Mouse (Mus musculus) MEL (cell line): ENCODE measurements at regions not wholly inside any gene's neighbourhood (a gene's known extent, or its start where the extent isn't known, plus 50 kb on each side); places are given as distances from the start of the nearest gene placed in this dataset.

Source experiments
- DNase-seq: peaks from one replicate; pipeline ENCODE4 v3.0.0; 2011; ENCODE audit warnings: low read depth, low spot score
- H3K27ac ChIP-seq: 2 replicates; pipeline ENCODE4 v1.5.1; 2012; ENCODE audit warnings: low read depth, mild to moderate bottlenecking, control low read depth, low read length, moderate library complexity; ENCODE audit not compliant: control insufficient read depth
- H3K27me3 ChIP-seq, 2 experiments: fragments of 150-350 bp in 1 of 2; sonication (generic) in 1 of 2; 2 replicates each; pipeline ENCODE4 v1.6.1; 2012; ENCODE audit warnings: low read length in 2 of 2, mild to moderate bottlenecking in 2 of 2, improper control_type of control experiment in 1 of 2, moderate library complexity in 1 of 2; ENCODE audit not compliant: insufficient read depth in 2 of 2, control insufficient read depth in 1 of 2
- H3K36me3 ChIP-seq, 2 experiments: 2 replicates each; pipeline ENCODE4 v1.6.1; 2012 to 2014; ENCODE audit warnings: low read length in 2 of 2, improper control_type of control experiment in 1 of 2, inconsistent platforms in 1 of 2, mild to moderate bottlenecking in 1 of 2; ENCODE audit not compliant: insufficient read depth in 2 of 2, control insufficient read depth in 1 of 2
- H3K4me1 ChIP-seq, 2 experiments: fragments of 150-350 bp in 1 of 2; sonication (generic) in 1 of 2; 2 replicates each; pipeline ENCODE4 v1.6.1; 2012; ENCODE audit warnings: low read length in 2 of 2, improper control_type of control experiment in 1 of 2, mild to moderate bottlenecking in 1 of 2; ENCODE audit not compliant: insufficient read depth in 2 of 2, control insufficient read depth in 1 of 2
- H3K4me3 ChIP-seq, 2 experiments: fragments of 150-350 bp in 1 of 2; sonication (generic) in 1 of 2; 2 replicates each; pipeline ENCODE4 v1.5.1; 2012; ENCODE audit warnings: low read depth in 2 of 2, low read length in 2 of 2, mild to moderate bottlenecking in 2 of 2, moderate library complexity in 2 of 2, control low read depth in 1 of 2, improper control_type of control experiment in 1 of 2; ENCODE audit not compliant: control insufficient read depth in 1 of 2, insufficient read depth in 1 of 2
- H3K79me2 ChIP-seq: 2 replicates; pipeline ENCODE4 v1.6.1; 2012; ENCODE audit warnings: mild to moderate bottlenecking, low read length, moderate library complexity; ENCODE audit not compliant: control insufficient read depth, poor library complexity, insufficient read depth
- H3K9ac ChIP-seq: 2 replicates; pipeline ENCODE4 v1.6.1; 2012; ENCODE audit warnings: low read depth, mild to moderate bottlenecking, control low read depth, low read length, moderate library complexity; ENCODE audit not compliant: control insufficient read depth, poor library complexity, severe bottlenecking
- H3K9me3 ChIP-seq: fragments of 150-350 bp; sonication (generic); replicated peaks from 2 replicates; pipeline ENCODE4 v1.6.1; 2012; ENCODE audit warnings: mild to moderate bottlenecking, low read length, improper control_type of control experiment, moderate library complexity; ENCODE audit not compliant: insufficient read depth
- BHLHE40 ChIP-seq: IDR thresholded peaks from 2 replicates; pipeline ENCODE4 v1.6.1; 2012; ENCODE audit warnings: low read depth, mild to moderate bottlenecking, inconsistent platforms, low read length, improper control_type of control experiment, borderline replicate concordance
- CHD1 ChIP-seq: IDR thresholded peaks from 2 replicates; pipeline ENCODE4 v1.6.1; 2012; ENCODE audit warnings: low read depth, mild to moderate bottlenecking, inconsistent platforms, low read length, improper control_type of control experiment
- CHD2 ChIP-seq: IDR thresholded peaks from 2 replicates; pipeline ENCODE4 v1.6.1; 2011; ENCODE audit warnings: low read length, improper control_type of control experiment
- ELF1 ChIP-seq: IDR thresholded peaks from 2 replicates; pipeline ENCODE4 v1.6.1; 2014; ENCODE audit warnings: low read depth, mild to moderate bottlenecking, inconsistent platforms, low read length, improper control_type of control experiment, moderate library complexity
- EP300 ChIP-seq, 2 experiments: IDR thresholded peaks; 2 replicates each; pipeline ENCODE4 v1.6.1; 2011; ENCODE audit warnings: improper control_type of control experiment in 2 of 2, low read length in 2 of 2, low read depth in 1 of 2, mild to moderate bottlenecking in 1 of 2
- ETS1 ChIP-seq: IDR thresholded peaks from 2 replicates; pipeline ENCODE4 v1.6.1; 2012; ENCODE audit warnings: low read depth, mild to moderate bottlenecking, inconsistent platforms, low read length, improper control_type of control experiment, moderate library complexity
- GABPA ChIP-seq: IDR thresholded peaks from 2 replicates; pipeline ENCODE4 v1.6.1; 2012; ENCODE audit warnings: low read depth, mild to moderate bottlenecking, inconsistent platforms, low read length, improper control_type of control experiment, moderate library complexity
- GATA1 ChIP-seq: IDR thresholded peaks from 2 replicates; pipeline ENCODE4 v1.6.1; 2011; ENCODE audit warnings: low read depth, low read length, improper control_type of control experiment
- HCFC1 ChIP-seq: IDR thresholded peaks from 2 replicates; pipeline ENCODE4 v1.6.1; 2012; ENCODE audit warnings: low read depth, mild to moderate bottlenecking, inconsistent platforms, low read length, improper control_type of control experiment, moderate library complexity
- JUND ChIP-seq: IDR thresholded peaks from 2 replicates; pipeline ENCODE4 v1.6.1; 2011; ENCODE audit warnings: low read depth, mild to moderate bottlenecking, improper control_type of control experiment, low read length
- KAT2A ChIP-seq: conservative IDR thresholded peaks from 2 replicates; pipeline ENCODE4 v1.6.1; 2012; ENCODE audit warnings: low read depth, low read length, improper control_type of control experiment, inconsistent platforms
- MAFK ChIP-seq: IDR thresholded peaks from 2 replicates; pipeline ENCODE4 v1.6.1; 2011; ENCODE audit warnings: low read depth, mild to moderate bottlenecking, low read length, improper control_type of control experiment, borderline replicate concordance
- MEF2A ChIP-seq: IDR thresholded peaks from 2 replicates; pipeline ENCODE4 v1.6.1; 2014; ENCODE audit warnings: low read depth, mild to moderate bottlenecking, inconsistent platforms, low read length, improper control_type of control experiment; ENCODE audit not compliant: poor library complexity, insufficient replicate concordance, severe bottlenecking; ENCODE audit errors: extremely low read depth
- MYB ChIP-seq: IDR thresholded peaks from 2 replicates; pipeline ENCODE4 v1.6.1; 2011; ENCODE audit warnings: mild to moderate bottlenecking, low read depth, low read length, improper control_type of control experiment
- MYC ChIP-seq: IDR thresholded peaks from 2 replicates; pipeline ENCODE4 v1.6.1; 2011; ENCODE audit warnings: low read depth, mild to moderate bottlenecking, low read length, improper control_type of control experiment, moderate library complexity
- POLR2AphosphoS5 ChIP-seq: IDR thresholded peaks from 2 replicates; pipeline ENCODE4 v1.6.1; 2012; ENCODE audit warnings: low read depth, borderline replicate concordance, mild to moderate bottlenecking, inconsistent platforms, low read length, moderate library complexity, mixed read lengths
- RAD21 ChIP-seq: IDR thresholded peaks from 2 replicates; pipeline ENCODE4 v1.6.1; 2011; ENCODE audit warnings: mild to moderate bottlenecking, low read depth, low read length, improper control_type of control experiment
- SIN3A ChIP-seq: IDR thresholded peaks from 2 replicates; pipeline ENCODE4 v1.6.1; 2012; ENCODE audit warnings: low read length, improper control_type of control experiment, inconsistent platforms
- SMC3 ChIP-seq: IDR thresholded peaks from 2 replicates; pipeline ENCODE4 v1.6.1; 2011; ENCODE audit warnings: low read depth, low read length, improper control_type of control experiment
- TAL1 ChIP-seq: IDR thresholded peaks from 2 replicates; pipeline ENCODE4 v1.6.1; 2012; ENCODE audit warnings: mild to moderate bottlenecking, inconsistent platforms, low read length, moderate library complexity, mixed read lengths
- TBP ChIP-seq: IDR thresholded peaks from 2 replicates; pipeline ENCODE4 v1.8.0; 2011; ENCODE audit warnings: low read depth, low read length, improper control_type of control experiment
- USF1 ChIP-seq: IDR thresholded peaks from 2 replicates; pipeline ENCODE4 v1.6.1; 2014; ENCODE audit warnings: low read depth, mild to moderate bottlenecking, inconsistent platforms, low read length, improper control_type of control experiment, moderate library complexity
- ZC3H11A ChIP-seq: IDR thresholded peaks from 2 replicates; pipeline ENCODE4 v1.6.1; 2012; ENCODE audit warnings: low read depth, mild to moderate bottlenecking, inconsistent platforms, low read length, improper control_type of control experiment
- ZKSCAN1 ChIP-seq: IDR thresholded peaks from 2 replicates; pipeline ENCODE4 v1.6.1; 2012; ENCODE audit warnings: low read depth, mild to moderate bottlenecking, inconsistent platforms, low read length, improper control_type of control experiment, moderate library complexity
- ZNF384 ChIP-seq: IDR thresholded peaks from 2 replicates; pipeline ENCODE4 v1.6.1; 2012; ENCODE audit warnings: low read depth, mild to moderate bottlenecking, inconsistent platforms, low read length, improper control_type of control experiment

DNA sequence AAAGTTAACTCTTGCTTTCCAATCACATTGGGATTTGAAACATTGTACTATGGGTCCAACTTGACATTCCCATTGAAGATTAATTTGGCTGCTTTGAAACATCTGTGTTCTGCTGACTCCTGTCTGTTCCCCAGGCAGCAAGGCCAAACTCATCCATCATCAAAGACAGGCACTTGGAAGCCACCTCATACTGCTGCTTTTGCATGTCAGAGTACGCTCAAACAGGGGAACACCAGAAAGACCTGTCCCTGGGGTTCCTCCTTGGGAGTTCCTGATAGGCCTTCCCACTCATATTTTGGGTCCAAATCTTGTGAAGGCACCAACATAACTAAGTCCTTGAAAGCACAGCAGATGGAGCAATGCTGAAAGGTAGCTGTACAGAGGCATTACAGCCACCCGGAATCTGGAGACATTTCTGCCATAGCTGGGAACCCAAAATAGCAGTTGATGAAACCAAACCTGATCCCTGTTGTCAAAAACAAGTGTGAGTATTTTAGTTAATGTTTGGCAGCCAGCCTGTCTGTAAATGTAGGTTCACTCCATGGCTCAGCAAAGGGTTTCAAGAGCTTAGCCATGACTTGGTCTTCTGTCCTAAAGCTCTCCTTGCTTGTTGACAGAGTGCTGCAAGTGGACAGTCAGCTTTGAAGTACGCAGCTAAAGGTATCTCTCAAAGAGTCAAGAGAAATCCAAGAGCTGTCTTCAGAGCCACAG, 147.0 kb upstream of the Spag17 start:
- H3K9ac ChIP-seq, result no peak overlapping the region
- H3K79me2 ChIP-seq, result no peaks in the 10 kb centered on the region
- no peaks in the 10 kb centered on the region for H3K4me1 ChIP-seq
- H3K9me3 ChIP-seq, result no peaks in the 10 kb centered on the region
- H3K4me3 ChIP-seq, result no peak overlapping the region
- H3K36me3 ChIP-seq, result no peaks in the 10 kb centered on the region
- no peaks in the 10 kb centered on the region for H3K27me3 ChIP-seq
- no peak overlapping the region for H3K27ac ChIP-seq
- no peak for DNase-seq
- no peak for TF ChIP-seq ETS1
- TF ChIP-seq MEF2A, result no peak
- no peak for TF ChIP-seq HCFC1
- TF ChIP-seq GATA1, result no peak
- TF ChIP-seq MYC, result no peak
- no peak for TF ChIP-seq USF1
- no peak for TF ChIP-seq ZNF384
- TF ChIP-seq ELF1, result no peak
- no peak for TF ChIP-seq CHD2
- TF ChIP-seq RAD21, result no peak
- no peak for TF ChIP-seq SIN3A
- TF ChIP-seq KAT2A, result no peak
- no peak for TF ChIP-seq GABPA
- TF ChIP-seq JUND, result no peak
- TF ChIP-seq TAL1, result no peak
- no peak for TF ChIP-seq CHD1
- TF ChIP-seq, all 39 proteins: peak for 0

DNA sequence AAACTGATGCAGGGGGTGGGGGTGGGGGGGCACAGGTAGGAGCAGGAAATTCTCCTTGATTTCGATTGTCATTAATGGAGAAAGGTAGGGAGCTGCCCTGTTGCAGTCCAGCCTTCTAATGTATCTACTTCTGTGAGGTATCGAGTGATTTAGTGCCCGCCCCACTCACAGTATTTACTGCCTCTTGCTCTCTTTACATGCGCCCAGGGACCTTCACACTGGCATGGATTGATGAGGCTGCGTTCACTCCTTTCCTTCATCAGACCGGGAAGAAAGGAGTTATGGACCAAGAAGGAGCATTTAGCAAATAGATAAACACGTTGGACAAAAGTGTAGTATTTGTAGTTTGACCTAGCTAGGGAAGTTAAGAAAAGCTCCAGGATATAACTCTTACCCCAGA, 145.6 kb upstream of the Spag17 start:
- Histone ChIP-seq H3K9ac (no peak overlapping the region), H3K36me3 (no peaks in the 10 kb centered on the region), H3K4me3 (no peak overlapping the region), H3K27me3 (no peaks in the 10 kb centered on the region), H3K27ac (no peak overlapping the region), H3K9me3 (no peaks in the 10 kb centered on the region), H3K79me2 (no peaks in the 10 kb centered on the region), H3K4me1 (no peaks in the 10 kb centered on the region)
- TF ChIP-seq GABPA, result no peak
- no peak for TF ChIP-seq ZKSCAN1
- TF ChIP-seq POLR2AphosphoS5, result no peak
- no peak for TF ChIP-seq GATA1
- no peak for TF ChIP-seq EP300 (IDR thresholded peaks at IDR 0.05; ENCODE audit: low read depth in 1 of 2, low read length in 2 of 2)
- no peak for TF ChIP-seq CHD1
- no peak for TF ChIP-seq MAFK
- no peak for TF ChIP-seq TBP
- no peak for TF ChIP-seq MEF2A
- no peak for TF ChIP-seq BHLHE40
- TF ChIP-seq SMC3, result no peak
- no peak for TF ChIP-seq MYB
- no peak for TF ChIP-seq HCFC1
- TF ChIP-seq ZC3H11A, result no peak
- no peak for TF ChIP-seq MYC
- no peak for TF ChIP-seq RAD21
- DNase-seq, result no peak
